Mouse (Mus musculus): Measurements from ENCODE around the gene Ak4.

- no peak for TF ChIP-seq CTCF (IDR thresholded peaks at IDR 0.05; ENCODE audit: low read depth)
- no peak for TF ChIP-seq EP300 (IDR thresholded peaks at IDR 0.05; ENCODE audit: low read depth)
These were observed 12.5 kb upstream of the Ak4 start for GRCm38 (mm10) chr4:101406411-101407196.

Data from heart, postnatal 0 days (tissue).